Mouse (Mus musculus) stomach, embryonic 15.5 days (tissue): ENCODE results near the gene AI837181. TPM values are rescaled to one million over a fixed set of nuclear protein-coding genes. Genes with fewer than 3 reads are reported as not detected.
A peak's percentile ranks its signal among the peaks of the same experiment; 100 is the strongest.

ENCODE experiments used
- ATAC-seq: fragments of 200-750 bp; cut with Nextera tagmentation; 2 replicates; pipeline ENCODE4 v1.8.0; 2017; ENCODE audit warnings: low read depth, moderate number of reproducible peaks, moderate TSS enrichment; ENCODE audit not compliant: insufficient read depth, low FRiP score
- H3K27ac ChIP-seq: fragments of 300-500 bp; sonication (generic); 2 replicates; pipeline ENCODE4 v1.5.1; 2015; ENCODE audit warnings: mild to moderate bottlenecking, inconsistent platforms
- H3K27me3 ChIP-seq: fragments of 300-500 bp; sonication (generic); replicated peaks from 2 replicates; pipeline ENCODE4 v1.6.1; 2015; ENCODE audit warnings: inconsistent platforms
- H3K36me3 ChIP-seq: fragments of 300-500 bp; sonication (generic); 2 replicates; pipeline ENCODE4 v1.6.1; 2015; ENCODE audit warnings: inconsistent platforms
- H3K4me1 ChIP-seq: fragments of 300-500 bp; sonication (generic); 2 replicates; pipeline ENCODE4 v1.6.1; 2015; ENCODE audit warnings: inconsistent platforms
- H3K4me2 ChIP-seq: fragments of 300-500 bp; sonication (generic); 2 replicates; pipeline ENCODE4 v1.6.1; 2015; ENCODE audit warnings: mild to moderate bottlenecking, inconsistent platforms
- H3K4me3 ChIP-seq: fragments of 300-500 bp; sonication (generic); replicated peaks from 2 replicates; pipeline ENCODE4 v1.5.1; 2015; ENCODE audit warnings: inconsistent platforms
- H3K9ac ChIP-seq: fragments of 300-500 bp; sonication (generic); 2 replicates; pipeline ENCODE4 v1.6.1; 2015; ENCODE audit warnings: inconsistent platforms
- H3K9me3 ChIP-seq: fragments of 300-500 bp; sonication (generic); 2 replicates; pipeline ENCODE4 v1.6.1; 2016; ENCODE audit warnings: inconsistent platforms
- WGBS: fragments of 180-500 bp; shearing (Covaris S2); methylation state at CpG from one replicate; pipeline ENCODE4 v1.1.7; 2015; 5-methylcytosine and 5-hydroxymethylcytosine counted together
- polyA plus RNA-seq: library from polyadenylated mRNA; unstranded; fragments of >200 nt; fragmentation: Nextera tagmentation; extraction: Ambion mirVana; gene quantifications from 2 replicates; pipeline ENCODE4 v1.2.1, GENCODE M21; 2015

AI837181 gene
- polyA plus RNA-seq, 1 experiment from 2014 or later, result 49.4 TPM

- ATAC-seq, result no peak
- no peaks in the 10 kb centered on the region for H3K27me3 ChIP-seq
- no peak overlapping the region for H3K27ac ChIP-seq
- H3K36me3 ChIP-seq, result 0 out of 2 replicates have a peak, but pooled peaks cover 9% of the 10 kb centered on the region
- 74% methylated on average over 4 of the region's 4 CpGs for WGBS
- H3K4me3 ChIP-seq, result no peak overlapping the region
- H3K4me2 ChIP-seq, result no peak overlapping the region
- peaks cover 32% of the 10 kb centered on the region for H3K4me1 ChIP-seq
- no peak overlapping the region for H3K9ac ChIP-seq
- H3K9me3 ChIP-seq, result no peaks in the 10 kb centered on the region
These were observed 4.3 kb downstream of the AI837181 start for GRCm38 (mm10) chr19:5429219-5429618.

DNA sequence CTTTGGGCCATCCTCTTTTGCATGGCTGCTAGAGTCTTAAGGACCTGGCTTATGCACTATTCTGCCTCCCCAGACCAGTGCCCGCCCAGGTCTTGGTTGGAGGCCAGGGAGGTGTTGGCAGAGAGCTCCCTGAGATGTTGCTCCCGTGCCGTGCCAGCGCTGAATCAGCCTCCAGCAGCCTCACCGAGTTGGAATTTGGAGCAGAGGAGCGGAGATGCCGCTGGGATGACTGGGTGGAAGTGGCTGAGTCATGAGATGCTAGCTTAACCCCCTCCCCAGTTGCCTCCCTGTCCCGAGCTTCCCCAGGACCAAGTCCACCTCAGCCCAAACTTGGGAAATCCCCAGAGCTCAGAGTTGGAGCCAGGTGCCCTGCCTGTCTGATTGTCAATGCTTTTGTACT lies 4.9 kb downstream of the AI837181 start:
- Histone ChIP-seq H3K27ac (no peak overlapping the region), H3K9me3 (no peaks in the 10 kb centered on the region), H3K4me2 (no peak overlapping the region), H3K36me3 (0 out of 2 replicates have a peak, but pooled peaks cover 9% of the 10 kb centered on the region), H3K27me3 (no peaks in the 10 kb centered on the region), H3K9ac (no peak overlapping the region), H3K4me3 (no peak overlapping the region), H3K4me1 (peaks cover 34% of the 10 kb centered on the region)
- 67% methylated on average over 8 of the region's 8 CpGs for WGBS
- ATAC-seq, result no peak

DNA sequence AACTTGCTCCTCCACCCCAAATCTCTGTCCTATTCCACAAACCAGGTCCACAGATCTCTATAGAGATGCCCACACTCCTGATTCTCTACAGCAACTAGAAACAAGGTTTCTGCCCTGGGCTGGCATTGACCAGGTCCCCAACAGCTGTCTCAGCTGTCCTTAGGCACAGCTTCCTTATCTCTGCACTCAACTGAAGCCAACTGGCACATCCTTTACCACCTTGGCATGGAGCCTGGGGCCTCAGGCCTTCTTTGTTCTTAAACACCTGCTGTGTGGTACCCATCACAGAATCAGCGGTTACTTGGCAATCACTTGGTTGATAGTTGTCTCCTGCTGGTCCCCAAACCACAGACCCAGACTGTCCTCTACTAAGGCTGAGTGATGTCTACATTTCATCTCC lies 5.5 kb downstream of the AI837181 start:
- Histone ChIP-seq H3K9me3 (no peaks in the 10 kb centered on the region), H3K27ac (no peak overlapping the region), H3K4me3 (no peak overlapping the region), H3K36me3 (0 out of 2 replicates have a peak, but pooled peaks cover 9% of the 10 kb centered on the region), H3K4me2 (no peak overlapping the region), H3K4me1 (peaks cover 34% of the 10 kb centered on the region), H3K9ac (no peak overlapping the region), H3K27me3 (no peaks in the 10 kb centered on the region)
- ATAC-seq, result no peak
- 86% methylated on average over 1 of the region's 1 CpGs for WGBS

- Histone ChIP-seq H3K27me3 (no peaks in the 10 kb centered on the region), H3K4me3 (no peak overlapping the region), H3K36me3 (0 out of 2 replicates have a peak, but pooled peaks cover 2% of the 10 kb centered on the region), H3K27ac (no peak overlapping the region), H3K9ac (no peak overlapping the region), H3K9me3 (no peaks in the 10 kb centered on the region), H3K4me1 (peaks cover 22% of the 10 kb centered on the region), H3K4me2 (no peak overlapping the region)
- ATAC-seq, result no peak
- 71% methylated on average over 4 of the region's 4 CpGs for WGBS
These were observed 7.0 kb downstream of the AI837181 start for GRCm38 (mm10) chr19:5431911-5432464.

GRCm38 (mm10) chr19:5432992-5433852 lies 8.3 kb downstream of the AI837181 start:
- Histone ChIP-seq H3K27ac (peak overlapping the region; percentile 79), H3K27me3 (no peaks in the 10 kb centered on the region), H3K4me1 (peaks cover 19% of the 10 kb centered on the region), H3K9me3 (no peaks in the 10 kb centered on the region), H3K36me3 (no peaks in the 10 kb centered on the region), H3K9ac (peak overlapping the region; percentile 39), H3K4me2 (peak overlapping the region; percentile 89), H3K4me3 (peak overlapping the region; percentile 36)
- ATAC-seq, result peak; percentile 61
- 2% methylated on average over 16 of the region's 16 CpGs for WGBS

GRCm38 (mm10) chr19:5433951-5434350 lies 9.0 kb downstream of the AI837181 start:
- Histone ChIP-seq H3K4me3 (peak overlapping the region; percentile 36; the same call in 1 of the 2 replicates), H3K27ac (peak overlapping the region; percentile 79; the same call in 1 of the 2 replicates), H3K9ac (no peak overlapping the region), H3K4me2 (peak overlapping the region; percentile 89), H3K36me3 (no peaks in the 10 kb centered on the region), H3K9me3 (no peaks in the 10 kb centered on the region), H3K27me3 (no peaks in the 10 kb centered on the region), H3K4me1 (peaks cover 19% of the 10 kb centered on the region)
- WGBS, result 49% methylated on average over 7 of the region's 7 CpGs
- ATAC-seq, result no peak

DNA sequence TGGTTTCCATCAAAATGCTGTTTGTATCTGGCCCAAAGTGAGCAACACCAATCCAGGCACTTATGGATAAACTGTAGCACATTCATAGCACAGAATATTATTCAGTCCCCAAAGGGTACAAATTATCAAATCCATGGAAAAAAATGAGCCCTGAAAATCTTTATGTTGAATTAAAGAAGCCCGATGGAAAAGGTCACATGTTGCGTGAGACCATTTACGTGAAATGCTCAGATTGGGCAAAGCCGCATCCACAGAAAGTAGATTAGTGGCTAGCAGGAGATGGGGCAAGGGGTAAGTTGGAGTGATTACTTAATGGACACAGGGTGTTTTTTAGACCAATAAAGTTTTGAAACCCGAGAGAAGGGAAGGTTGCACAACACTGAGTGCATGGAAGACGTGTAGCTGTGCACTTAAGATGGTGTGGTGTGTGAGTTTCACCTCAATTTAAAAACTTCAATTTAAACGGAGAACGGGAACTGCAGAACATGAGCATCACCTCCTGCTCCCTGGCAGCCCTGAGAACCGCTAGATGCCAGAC lies 19.5 kb downstream of the AI837181 start:
- H3K27me3 ChIP-seq, result peaks cover 25% of the 10 kb centered on the region; the same call in 1 of the 2 replicates
- no peak overlapping the region for H3K4me2 ChIP-seq
- 53% methylated on average over 9 of the region's 9 CpGs for WGBS
- H3K27ac ChIP-seq, result no peak overlapping the region
- H3K9me3 ChIP-seq, result no peaks in the 10 kb centered on the region
- H3K4me1 ChIP-seq, result peaks cover 14% of the 10 kb centered on the region
- no peak for ATAC-seq
- H3K9ac ChIP-seq, result no peak overlapping the region
- H3K4me3 ChIP-seq, result no peak overlapping the region
- H3K36me3 ChIP-seq, result no peaks in the 10 kb centered on the region

DNA sequence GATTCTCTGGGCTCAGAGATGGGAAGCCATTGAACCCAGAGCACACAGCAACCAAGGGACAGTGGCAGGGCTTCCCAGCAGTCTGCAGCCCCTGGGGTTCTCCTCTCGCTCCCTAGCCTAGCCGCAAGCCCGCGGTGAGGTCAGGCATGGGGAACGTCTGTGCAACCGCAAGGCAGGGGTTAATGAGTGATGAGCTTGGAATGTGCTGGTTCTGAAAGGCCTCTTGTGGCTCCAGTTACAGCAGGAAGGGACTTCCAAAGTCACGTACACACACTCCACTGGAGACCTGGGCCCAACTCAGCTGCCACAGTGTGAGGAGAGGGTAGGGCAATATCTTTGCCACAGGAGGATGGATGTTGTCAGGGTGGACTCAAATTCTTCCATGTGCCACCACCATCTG lies 20.0 kb downstream of the AI837181 start:
- Histone ChIP-seq H3K4me3 (no peak overlapping the region), H3K9ac (no peak overlapping the region), H3K9me3 (no peaks in the 10 kb centered on the region), H3K36me3 (no peaks in the 10 kb centered on the region), H3K27me3 (peaks cover 26% of the 10 kb centered on the region; the same call in 1 of the 2 replicates), H3K27ac (no peak overlapping the region), H3K4me1 (peaks cover 14% of the 10 kb centered on the region), H3K4me2 (no peak overlapping the region)
- no peak for ATAC-seq
- 21% methylated on average over 7 of the region's 7 CpGs for WGBS

DNA sequence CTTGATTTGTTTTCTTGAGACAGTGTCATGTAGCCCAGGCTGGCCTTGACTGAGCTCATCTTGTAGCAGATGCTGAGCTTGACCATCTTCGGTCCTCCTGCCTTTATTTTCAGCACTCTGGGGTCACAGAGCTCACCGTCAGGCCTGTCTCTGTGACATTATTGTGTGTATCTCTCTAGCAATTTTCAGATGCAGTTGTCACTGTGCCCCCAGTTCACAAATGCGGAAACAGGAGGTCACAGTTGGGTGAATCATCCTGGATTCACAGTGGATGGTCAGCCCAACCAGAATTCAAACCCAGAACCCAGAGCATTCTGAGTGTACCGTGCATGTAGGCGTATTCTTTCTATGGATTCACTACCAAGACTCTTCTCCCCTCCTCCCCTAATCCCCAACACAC lies 20.8 kb downstream of the AI837181 start:
- Histone ChIP-seq H3K4me3 (no peak overlapping the region), H3K4me2 (no peak overlapping the region), H3K9ac (no peak overlapping the region), H3K36me3 (no peaks in the 10 kb centered on the region), H3K4me1 (peaks cover 14% of the 10 kb centered on the region), H3K27me3 (peaks cover 26% of the 10 kb centered on the region; the same call in 1 of the 2 replicates), H3K27ac (no peak overlapping the region), H3K9me3 (no peaks in the 10 kb centered on the region)
- no peak for ATAC-seq
- WGBS, result 91% methylated on average over 5 of the region's 5 CpGs

DNA sequence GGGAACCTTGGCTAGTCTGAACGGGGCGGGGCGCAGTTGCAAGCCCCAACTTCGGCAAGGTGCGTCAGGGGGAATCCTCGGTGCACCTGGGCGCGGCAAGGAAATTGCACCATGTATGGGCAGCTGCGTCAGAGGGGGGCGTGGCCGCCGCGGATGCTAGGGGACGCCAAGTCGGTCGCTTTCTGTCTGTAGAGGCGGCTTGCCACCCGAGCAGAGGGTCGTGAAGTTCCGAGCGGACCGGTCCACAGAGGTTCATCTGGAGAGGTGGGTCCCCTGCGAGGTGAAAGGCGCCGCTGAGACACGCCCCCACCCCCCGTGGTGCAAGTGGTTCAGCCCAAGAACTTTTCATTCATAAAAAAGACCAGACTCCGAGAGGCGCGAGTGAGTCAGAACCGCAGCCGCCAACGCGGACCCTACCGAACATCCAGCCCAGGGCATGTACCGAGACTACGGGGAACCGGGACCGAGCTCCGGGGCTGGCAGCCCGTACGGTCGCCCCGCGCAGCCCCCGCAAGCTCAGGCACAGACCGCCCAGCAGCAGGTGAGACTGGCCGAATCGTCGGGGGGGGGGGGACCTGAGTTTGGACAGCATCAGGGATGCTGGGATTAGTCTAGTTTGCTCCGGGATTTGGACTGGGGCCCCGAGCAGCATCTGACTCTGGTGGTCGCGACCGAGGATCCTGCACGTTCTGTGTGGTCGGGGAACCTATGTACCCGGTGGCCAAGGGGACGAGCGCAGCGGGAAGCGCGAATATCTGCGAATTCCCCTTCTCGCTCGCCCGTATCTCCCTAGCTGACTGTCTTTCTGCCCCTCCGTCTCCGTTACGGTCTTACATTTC lies 22.8 kb downstream of the AI837181 start, which contains the start of gene Fosl1:
Gene Fosl1, plus strand, starts transcription at position 33 of the 839 bp plus-strand sequence.
- Histone ChIP-seq H3K27ac (no peak within 1 kb of the TSS), H3K4me3 (peak within 1 kb of the TSS; percentile 58), H3K9me3 (no peaks in the 10 kb centered on the region), H3K4me1 (peaks cover 14% of the 10 kb centered on the region), H3K27me3 (peaks cover 26% of the 10 kb centered on the region; the same call in 1 of the 2 replicates), H3K9ac (no peak within 1 kb of the TSS; the same call in 1 of the 2 replicates), H3K4me2 (peak within 1 kb of the TSS; percentile 98), H3K36me3 (no peaks in the 10 kb centered on the region)
- peak; percentile 44 for ATAC-seq
- 1% methylated on average over 70 of the region's 70 CpGs for WGBS
